Mouse (Mus musculus) cerebellum, postnatal 10 days (tissue): ENCODE measurements at regions not wholly inside any gene's neighbourhood (a gene's known extent, or its start where the extent isn't known, plus 50 kb on each side); places are given as distances from the start of the nearest gene placed in this dataset.

Source experiments
- DNase-seq, 2 experiments: peaks; one replicate each; pipeline ENCODE4 v3.0.0; 2021; ENCODE audit warnings: mixed read lengths in 2 of 2

GRCm38 (mm10) chr9:89532435-89532834 lies 90.5 kb downstream of the Minar1 start:
- DNase-seq: no peak

GRCm38 (mm10) chr9:89524137-89524536 lies 98.8 kb downstream of the Minar1 start:
- DNase-seq: peak; percentile 46 to 59

- peak; percentile 25 to 34 for DNase-seq
Measured at GRCm38 (mm10) chr9:89523705-89524104, 99.2 kb downstream of the Minar1 start.

- DNase-seq: no peak
Measured at GRCm38 (mm10) chr9:89508407-89509101, 114.4 kb downstream of the Minar1 start.

- DNase-seq: no peak
Measured at GRCm38 (mm10) chr9:89502083-89502482, 120.8 kb downstream of the Minar1 start.

DNA sequence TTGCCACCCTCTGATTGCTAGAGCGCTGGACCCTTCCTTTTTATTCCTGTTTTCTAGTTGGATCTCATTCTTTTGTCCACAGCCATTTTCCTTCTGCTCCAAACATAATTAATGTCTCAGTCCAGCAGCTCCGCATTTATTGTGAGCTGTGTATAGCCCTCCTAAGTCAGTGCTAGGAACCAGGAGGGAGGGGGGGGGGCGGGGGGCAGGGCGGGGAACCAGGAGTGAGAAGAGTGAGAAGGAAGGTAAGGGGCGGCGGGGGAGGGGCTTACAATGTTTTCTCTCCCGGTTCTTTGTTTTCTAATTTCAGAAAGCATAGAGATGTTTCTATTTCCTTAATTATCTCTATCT lies 125.6 kb downstream of the Minar1 start:
- DNase-seq: peak in 1 of 2 experiments; percentile 6

GRCm38 (mm10) chr9:89496729-89497398 lies 126.1 kb downstream of the Minar1 start:
- DNase-seq: no peak

DNA sequence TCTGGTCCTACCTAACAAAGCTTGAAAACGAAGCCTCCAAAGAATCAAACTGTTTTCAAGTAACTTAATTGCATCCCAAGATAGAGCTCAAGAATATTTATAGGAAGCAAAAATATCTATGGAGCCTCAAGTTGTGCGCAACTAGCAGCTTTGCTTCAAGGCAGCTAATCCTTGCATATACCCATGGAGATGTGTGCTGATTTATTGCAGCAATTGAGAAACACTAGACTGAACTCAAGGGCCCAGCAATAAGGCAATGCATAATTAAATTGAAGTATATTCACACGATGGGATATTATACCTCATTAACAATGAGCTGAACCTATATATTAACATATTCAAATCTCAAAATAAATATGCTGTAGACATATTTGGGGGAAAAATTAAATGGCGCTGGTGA lies 135.3 kb downstream of the Minar1 start:
- DNase-seq: no peak

- DNase-seq: no peak
Measured at GRCm38 (mm10) chr9:89479406-89479805, 143.5 kb downstream of the Minar1 start.

GRCm38 (mm10) chr9:89461190-89461589 lies 161.7 kb downstream of the Minar1 start:
- DNase-seq: peak; percentile 82 to 86

- no peak for DNase-seq
Measured at GRCm38 (mm10) chr9:89456666-89457065, 166.3 kb downstream of the Minar1 start.

DNA sequence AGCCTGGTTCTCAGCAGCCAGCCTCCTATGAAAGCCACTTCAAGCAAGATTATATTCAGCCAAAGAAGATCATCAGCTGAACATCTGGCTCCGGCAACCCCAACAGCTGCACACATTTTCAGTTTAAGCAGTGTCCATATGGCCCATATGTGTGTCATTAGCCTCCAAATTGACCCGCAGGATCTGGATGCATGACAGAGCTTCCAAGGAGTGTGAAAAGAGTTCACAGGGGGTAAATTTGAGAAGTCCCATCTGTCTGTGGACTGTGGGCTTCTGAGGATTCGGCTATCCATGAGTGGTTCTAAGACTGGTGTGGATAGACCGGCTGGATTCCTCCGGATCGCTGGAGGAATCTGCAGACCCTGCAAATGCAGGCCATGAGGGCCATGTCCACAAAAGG lies 173.3 kb downstream of the Minar1 start:
- peak; percentile 24 to 27 for DNase-seq
